Mouse (Mus musculus): Measurements from ENCODE around the gene Trhr2.

- TF ChIP-seq POLR2A (IDR thresholded peaks at IDR 0.05; ENCODE audit: low read depth, low read length) (no peak), CTCF (IDR thresholded peaks at IDR 0.05; ENCODE audit: extremely low read depth, insufficient read length, insufficient replicate concordance, low read depth, low read length) (no peak)
Measured at GRCm38 (mm10) chr8:122393717-122394116, 33.2 kb upstream of the Trhr2 start.
